Mouse (Mus musculus): ENCODE data around the gene Prdm16. TPM values are rescaled to one million over a fixed set of nuclear protein-coding genes. Genes with fewer than 3 reads are reported as not detected.

Prdm16 gene
- polyA plus RNA-seq, 1 experiment, result 7.3 TPM

DNA sequence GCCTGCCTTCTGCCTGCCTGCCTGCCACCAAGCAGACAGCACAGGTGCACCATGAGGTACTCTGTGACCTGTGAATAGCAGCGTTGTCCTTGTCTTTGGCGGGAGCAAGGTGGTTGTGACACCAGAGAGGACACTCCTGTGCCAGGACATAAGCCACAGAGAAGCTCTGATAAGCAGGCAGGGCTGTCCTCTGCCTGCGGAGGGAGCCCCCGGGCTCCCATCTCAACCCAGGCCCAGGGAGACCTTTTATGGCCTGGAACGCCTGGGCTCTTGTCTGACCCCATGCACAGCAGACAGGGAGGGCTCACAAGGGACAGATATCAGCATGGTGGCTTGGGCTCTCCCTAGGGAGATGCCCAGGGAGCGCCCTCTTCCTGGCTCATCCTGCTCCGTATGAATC lies 118.7 kb downstream of the Prdm16 start:
- no peak for DNase-seq (ENCODE audit: low read depth)

GRCm38 (mm10) chr4:154516470-154516869 lies 120.2 kb downstream of the Prdm16 start:
- DNase-seq (ENCODE audit: low read depth), result no peak

DNA sequence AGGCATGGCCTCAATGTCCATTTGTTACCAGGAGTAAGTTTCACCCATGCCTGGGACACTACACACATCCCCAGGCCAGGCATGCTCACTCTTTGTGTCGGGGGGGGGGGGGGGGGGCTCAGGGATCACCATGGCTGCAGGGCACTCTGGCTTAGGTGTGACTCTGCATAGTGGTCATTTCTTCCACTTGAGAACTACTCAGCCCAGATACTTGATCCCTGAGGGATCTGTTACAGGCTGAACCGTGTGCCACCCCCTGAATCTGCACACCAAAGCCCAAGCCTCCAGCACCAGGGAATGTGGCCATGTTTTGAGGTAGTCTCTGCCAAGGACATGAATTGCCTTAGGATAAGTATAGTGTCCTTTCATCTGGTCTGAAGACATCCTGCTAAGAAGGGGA lies 123.0 kb downstream of the Prdm16 start:
- no peak for DNase-seq (ENCODE audit: low read depth)

GRCm38 (mm10) chr4:154512518-154513090 lies 124.1 kb downstream of the Prdm16 start:
- no peak for DNase-seq (ENCODE audit: low read depth)

- DNase-seq (ENCODE audit: low read depth), result no peak
Observed at GRCm38 (mm10) chr4:154511767-154512166, 124.9 kb downstream of the Prdm16 start.

DNA sequence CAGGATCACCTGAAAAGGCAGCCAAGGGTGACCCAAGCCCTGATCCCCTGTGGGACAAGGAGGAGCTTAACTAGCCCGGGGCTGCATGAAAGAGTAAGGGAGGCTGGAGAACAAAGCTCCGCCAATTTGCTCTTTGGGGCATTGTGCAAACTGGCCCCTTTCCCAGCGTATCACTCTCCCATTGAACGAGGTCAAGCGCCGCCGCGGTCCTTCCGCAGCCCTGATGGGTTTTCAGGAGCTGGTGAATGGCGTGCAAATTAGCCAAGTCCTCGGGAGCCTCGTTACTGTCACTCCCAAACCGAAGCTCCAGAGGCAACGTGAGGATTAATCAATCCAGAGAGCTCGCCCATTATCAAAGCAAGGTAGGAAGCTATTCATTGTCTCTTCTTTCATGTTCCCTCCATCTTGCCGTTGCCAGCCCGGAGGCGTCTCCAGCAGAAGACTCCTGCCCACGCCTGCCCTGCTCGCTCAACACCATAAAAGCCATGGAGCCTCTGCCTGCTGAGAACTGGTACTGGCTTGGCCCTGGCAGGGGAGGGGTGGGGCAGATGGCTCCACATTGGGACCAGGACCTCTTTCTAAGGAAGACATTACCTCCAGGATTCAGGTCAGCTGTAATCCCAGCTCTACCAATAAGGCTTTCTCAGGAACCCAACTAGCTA lies 129.8 kb downstream of the Prdm16 start:
- no peak for DNase-seq (ENCODE audit: low read depth)

GRCm38 (mm10) chr4:154505313-154505712 lies 131.4 kb downstream of the Prdm16 start:
- DNase-seq (ENCODE audit: low read depth), result no peak

- DNase-seq (ENCODE audit: low read depth), result no peak
Observed at GRCm38 (mm10) chr4:154503260-154503829, 133.3 kb downstream of the Prdm16 start.

DNA sequence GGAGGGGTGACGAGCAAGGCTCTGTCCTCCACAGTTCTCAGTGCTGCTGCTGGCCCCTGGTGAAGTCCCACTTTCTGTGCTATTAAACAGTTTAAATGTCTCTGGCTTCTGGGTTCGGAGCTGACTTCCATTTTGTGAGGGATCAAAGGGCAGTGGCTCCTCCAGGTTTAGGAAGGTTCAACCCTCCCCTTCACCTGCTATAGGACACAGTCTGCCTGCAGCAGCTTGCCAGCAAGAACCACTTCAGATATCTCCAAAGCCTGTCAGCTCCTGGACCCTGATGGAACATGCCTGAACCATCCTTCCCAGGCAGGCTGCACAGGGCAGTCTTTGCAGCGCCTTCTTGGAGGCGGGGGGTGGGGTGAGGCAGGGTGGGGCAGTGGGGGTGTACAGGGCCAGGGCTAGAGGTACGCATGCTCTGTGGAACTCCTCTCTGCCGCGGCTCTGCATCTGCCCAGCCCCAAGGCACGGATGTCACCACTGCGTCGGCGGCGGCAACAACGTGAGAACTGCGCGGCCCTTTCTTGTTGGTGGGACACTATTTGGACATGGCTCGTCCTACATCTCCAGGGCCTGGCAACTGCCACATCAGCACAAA lies 134.2 kb downstream of the Prdm16 start:
- DNase-seq (ENCODE audit: low read depth), result no peak

DNA sequence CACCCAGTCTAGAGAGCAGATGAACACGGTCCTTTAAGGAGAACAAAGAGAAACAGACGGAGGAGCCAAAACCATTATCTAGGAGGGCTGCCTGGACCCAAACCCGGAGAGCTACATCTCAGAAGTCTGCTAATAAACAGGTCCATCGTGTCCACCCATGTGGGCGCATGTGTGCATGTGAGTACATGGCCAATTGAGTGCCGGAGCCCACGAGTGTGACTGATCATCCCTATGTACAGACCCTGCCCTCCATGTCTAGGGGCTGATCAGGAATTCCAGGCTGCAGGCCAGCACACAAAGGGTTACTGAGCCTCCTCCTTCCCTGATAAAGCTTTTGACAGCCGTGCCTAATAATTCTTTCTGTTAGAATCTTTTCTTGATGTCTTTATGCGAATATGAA lies 136.0 kb downstream of the Prdm16 start:
- DNase-seq (ENCODE audit: low read depth), result no peak

DNA sequence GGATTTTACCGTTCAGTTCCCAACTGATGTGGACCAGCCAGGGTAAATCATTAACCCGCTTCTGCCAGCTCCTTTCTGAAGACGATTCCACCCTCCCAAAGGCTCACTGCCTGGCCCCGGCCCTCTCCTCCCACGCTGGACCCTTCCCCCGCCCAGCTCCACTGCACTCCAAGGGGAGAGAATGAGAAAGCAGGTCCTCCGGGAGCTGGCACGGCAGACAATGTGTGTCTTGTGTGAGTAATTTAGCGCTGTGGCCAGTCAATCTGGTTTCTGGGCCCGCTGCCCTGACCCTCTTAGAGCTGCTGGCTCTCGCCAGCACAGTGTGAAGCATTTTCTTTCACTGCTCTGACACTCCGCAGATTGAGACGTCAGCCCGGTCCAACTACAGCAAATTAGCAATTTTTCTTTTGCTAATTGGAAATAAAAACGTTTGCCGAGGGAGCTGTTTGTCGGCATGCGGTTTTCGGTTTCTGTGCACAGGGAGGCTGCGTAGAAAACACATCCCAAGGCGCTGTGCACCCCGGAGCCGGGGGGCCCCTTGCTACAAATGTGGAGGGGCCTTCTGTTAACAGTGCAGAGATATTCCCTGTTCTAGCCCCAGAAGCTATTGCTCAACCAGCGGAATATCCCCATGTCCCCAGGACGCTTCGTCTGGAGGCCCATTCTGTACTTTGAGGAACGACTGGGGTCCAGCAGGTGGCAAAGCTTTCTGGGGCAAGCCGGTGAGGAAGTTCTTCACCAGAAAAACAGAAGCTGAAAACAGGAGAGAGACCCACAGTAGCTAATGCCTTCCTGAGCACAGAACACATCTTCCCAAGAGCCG lies 136.8 kb downstream of the Prdm16 start:
- DNase-seq (ENCODE audit: low read depth), result no peak

DNA sequence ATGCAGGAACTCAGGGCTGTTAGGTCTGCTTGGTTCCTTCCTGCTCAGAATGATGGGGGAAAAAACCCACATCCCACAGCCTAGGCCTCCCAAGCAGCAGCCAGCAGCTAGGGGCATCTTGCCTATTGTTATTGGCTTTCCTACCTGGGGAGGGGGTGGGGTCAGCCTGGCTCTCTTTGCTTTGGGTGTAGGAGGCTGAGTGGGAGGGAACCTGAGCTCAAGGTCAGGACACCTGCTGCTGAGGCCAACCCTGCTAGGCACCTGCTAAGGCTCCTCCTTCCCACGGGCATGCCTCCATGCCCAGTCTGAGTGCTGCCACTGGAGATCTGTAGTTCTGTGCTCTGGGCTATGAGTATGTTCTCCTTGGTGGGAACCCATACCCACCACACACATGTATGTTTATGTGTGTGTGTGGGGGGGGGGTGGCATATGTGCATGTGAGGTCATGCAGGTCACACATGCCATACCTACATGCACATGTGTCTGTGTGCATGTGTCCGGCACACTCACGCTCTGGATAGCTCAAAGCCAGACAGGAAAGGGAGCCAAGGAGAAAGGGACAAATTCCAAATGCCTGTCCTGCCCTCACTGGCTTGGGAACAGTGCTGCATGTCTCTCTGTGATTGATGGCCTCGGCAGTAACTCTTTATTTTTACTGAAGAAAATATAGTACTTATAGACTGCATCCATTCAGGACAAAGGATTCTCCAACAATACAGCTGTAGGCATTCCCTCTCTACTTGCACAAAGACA lies 139.1 kb downstream of the Prdm16 start:
- peak; percentile 27 for DNase-seq (ENCODE audit: low read depth)

GRCm38 (mm10) chr4:154496991-154497390 lies 139.7 kb downstream of the Prdm16 start:
- DNase-seq (ENCODE audit: low read depth), result no peak

- DNase-seq (ENCODE audit: low read depth), result no peak
Observed at GRCm38 (mm10) chr4:154496522-154496921, 140.2 kb downstream of the Prdm16 start.

GRCm38 (mm10) chr4:154493996-154494395 lies 142.7 kb downstream of the Prdm16 start:
- no peak for DNase-seq (ENCODE audit: low read depth)

- no peak for DNase-seq (ENCODE audit: low read depth)
Observed at GRCm38 (mm10) chr4:154492714-154493121, 144.0 kb downstream of the Prdm16 start.

- no peak for DNase-seq (ENCODE audit: low read depth)
Observed at GRCm38 (mm10) chr4:154492268-154492667, 144.4 kb downstream of the Prdm16 start.

DNA sequence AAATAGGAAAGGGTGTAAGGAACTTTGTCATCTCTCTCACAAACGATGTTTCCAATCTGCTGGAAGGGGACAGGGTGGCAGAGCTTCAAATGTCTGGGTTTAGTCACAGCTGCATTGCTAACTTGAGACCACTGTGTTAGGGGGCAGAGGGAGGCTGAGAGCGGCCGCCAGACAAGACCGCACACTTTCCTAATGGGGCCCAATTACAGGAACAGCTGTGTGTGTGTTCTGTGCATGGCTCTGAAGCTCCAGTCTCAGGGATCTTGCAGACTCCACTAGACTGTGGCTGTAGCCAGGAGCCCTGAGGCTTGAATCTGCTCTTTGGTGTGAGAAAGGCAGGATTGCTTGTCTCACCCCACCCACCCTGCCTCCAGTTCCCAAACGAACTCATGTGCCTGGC lies 148.6 kb downstream of the Prdm16 start:
- no peak for DNase-seq (ENCODE audit: low read depth)

DNA sequence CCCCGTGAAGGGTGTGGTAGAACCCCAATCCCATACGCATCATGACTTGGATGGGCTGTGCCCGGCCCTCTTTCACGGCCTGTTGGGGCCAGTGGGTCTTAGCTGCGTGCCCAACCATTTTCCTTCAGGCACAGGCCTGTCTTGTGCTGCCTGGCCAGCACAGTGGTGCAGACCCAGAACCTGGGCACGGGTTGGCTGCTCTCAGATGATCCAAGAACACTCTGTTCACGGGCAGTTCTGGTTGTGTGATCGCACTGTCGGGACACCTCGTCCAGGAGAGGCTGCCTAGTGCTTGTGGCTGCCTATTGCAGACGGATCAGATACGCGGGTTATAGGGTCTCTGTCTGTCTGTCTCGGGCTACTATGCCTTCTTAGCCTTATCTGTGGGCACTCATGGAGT lies 154.0 kb downstream of the Prdm16 start:
- DNase-seq (ENCODE audit: low read depth), result no peak

GRCm38 (mm10) chr4:154481771-154482637 lies 154.7 kb downstream of the Prdm16 start:
- DNase-seq (ENCODE audit: low read depth), result no peak

Measured in gonadal fat pad, adult 2 months (tissue).